Mouse (Mus musculus) MEL (cell line): ENCODE measurements around the gene Gm28035. TPM values are rescaled to one million over a fixed set of nuclear protein-coding genes. Genes with fewer than 3 reads are reported as not detected.

Source experiments
- DNase-seq: peaks from one replicate; pipeline ENCODE4 v3.0.0; 2011; ENCODE audit warnings: low read depth, low spot score
- H3K27ac ChIP-seq: 2 replicates; pipeline ENCODE4 v1.5.1; 2012; ENCODE audit warnings: low read depth, mild to moderate bottlenecking, control low read depth, low read length, moderate library complexity; ENCODE audit not compliant: control insufficient read depth
- H3K27me3 ChIP-seq, 2 experiments: fragments of 150-350 bp in 1 of 2; sonication (generic) in 1 of 2; 2 replicates each; pipeline ENCODE4 v1.6.1; 2012; ENCODE audit warnings: low read length in 2 of 2, mild to moderate bottlenecking in 2 of 2, improper control_type of control experiment in 1 of 2, moderate library complexity in 1 of 2; ENCODE audit not compliant: insufficient read depth in 2 of 2, control insufficient read depth in 1 of 2
- H3K36me3 ChIP-seq, 2 experiments: 2 replicates each; pipeline ENCODE4 v1.6.1; 2012 to 2014; ENCODE audit warnings: low read length in 2 of 2, improper control_type of control experiment in 1 of 2, inconsistent platforms in 1 of 2, mild to moderate bottlenecking in 1 of 2; ENCODE audit not compliant: insufficient read depth in 2 of 2, control insufficient read depth in 1 of 2
- H3K4me1 ChIP-seq, 2 experiments: fragments of 150-350 bp in 1 of 2; sonication (generic) in 1 of 2; 2 replicates each; pipeline ENCODE4 v1.6.1; 2012; ENCODE audit warnings: low read length in 2 of 2, improper control_type of control experiment in 1 of 2, mild to moderate bottlenecking in 1 of 2; ENCODE audit not compliant: insufficient read depth in 2 of 2, control insufficient read depth in 1 of 2
- H3K4me3 ChIP-seq, 2 experiments: fragments of 150-350 bp in 1 of 2; sonication (generic) in 1 of 2; 2 replicates each; pipeline ENCODE4 v1.5.1; 2012; ENCODE audit warnings: low read depth in 2 of 2, low read length in 2 of 2, mild to moderate bottlenecking in 2 of 2, moderate library complexity in 2 of 2, control low read depth in 1 of 2, improper control_type of control experiment in 1 of 2; ENCODE audit not compliant: control insufficient read depth in 1 of 2, insufficient read depth in 1 of 2
- H3K79me2 ChIP-seq: 2 replicates; pipeline ENCODE4 v1.6.1; 2012; ENCODE audit warnings: mild to moderate bottlenecking, low read length, moderate library complexity; ENCODE audit not compliant: control insufficient read depth, poor library complexity, insufficient read depth
- H3K9ac ChIP-seq: 2 replicates; pipeline ENCODE4 v1.6.1; 2012; ENCODE audit warnings: low read depth, mild to moderate bottlenecking, control low read depth, low read length, moderate library complexity; ENCODE audit not compliant: control insufficient read depth, poor library complexity, severe bottlenecking
- H3K9me3 ChIP-seq: fragments of 150-350 bp; sonication (generic); replicated peaks from 2 replicates; pipeline ENCODE4 v1.6.1; 2012; ENCODE audit warnings: mild to moderate bottlenecking, low read length, improper control_type of control experiment, moderate library complexity; ENCODE audit not compliant: insufficient read depth
- BHLHE40 ChIP-seq: IDR thresholded peaks from 2 replicates; pipeline ENCODE4 v1.6.1; 2012; ENCODE audit warnings: low read depth, mild to moderate bottlenecking, inconsistent platforms, low read length, improper control_type of control experiment, borderline replicate concordance
- CHD1 ChIP-seq: IDR thresholded peaks from 2 replicates; pipeline ENCODE4 v1.6.1; 2012; ENCODE audit warnings: low read depth, mild to moderate bottlenecking, inconsistent platforms, low read length, improper control_type of control experiment
- E2F4 ChIP-seq: IDR thresholded peaks from 2 replicates; pipeline ENCODE4 v1.6.1; 2011; ENCODE audit warnings: low read depth, low read length, improper control_type of control experiment, borderline replicate concordance
- ETS1 ChIP-seq: IDR thresholded peaks from 2 replicates; pipeline ENCODE4 v1.6.1; 2012; ENCODE audit warnings: low read depth, mild to moderate bottlenecking, inconsistent platforms, low read length, improper control_type of control experiment, moderate library complexity
- GABPA ChIP-seq: IDR thresholded peaks from 2 replicates; pipeline ENCODE4 v1.6.1; 2012; ENCODE audit warnings: low read depth, mild to moderate bottlenecking, inconsistent platforms, low read length, improper control_type of control experiment, moderate library complexity
- KAT2A ChIP-seq: conservative IDR thresholded peaks from 2 replicates; pipeline ENCODE4 v1.6.1; 2012; ENCODE audit warnings: low read depth, low read length, improper control_type of control experiment, inconsistent platforms
- MAZ ChIP-seq: IDR thresholded peaks from 2 replicates; pipeline ENCODE4 v1.6.1; 2012; ENCODE audit warnings: low read depth, mild to moderate bottlenecking, inconsistent platforms, low read length, improper control_type of control experiment
- MYB ChIP-seq: IDR thresholded peaks from 2 replicates; pipeline ENCODE4 v1.6.1; 2011; ENCODE audit warnings: mild to moderate bottlenecking, low read depth, low read length, improper control_type of control experiment
- NRF1 ChIP-seq: IDR thresholded peaks from 2 replicates; pipeline ENCODE4 v1.6.1; 2014; ENCODE audit warnings: low read depth, mild to moderate bottlenecking, inconsistent platforms, low read length, improper control_type of control experiment, moderate library complexity; ENCODE audit not compliant: poor library complexity, insufficient read depth, severe bottlenecking
- POLR2A ChIP-seq, 2 experiments: IDR thresholded peaks; 2 replicates each; pipeline ENCODE4 v1.6.1; 2011 to 2012; ENCODE audit warnings: low read length in 2 of 2, mild to moderate bottlenecking in 2 of 2, control low read depth in 1 of 2, improper control_type of control experiment in 1 of 2, low read depth in 1 of 2, moderate library complexity in 1 of 2; ENCODE audit not compliant: control insufficient read depth in 1 of 2, insufficient read depth in 1 of 2, poor library complexity in 1 of 2
- POLR2AphosphoS2 ChIP-seq: IDR thresholded peaks from 2 replicates; pipeline ENCODE4 v1.6.1; 2011; ENCODE audit warnings: low read length, improper control_type of control experiment
- POLR2AphosphoS5 ChIP-seq: IDR thresholded peaks from 2 replicates; pipeline ENCODE4 v1.6.1; 2012; ENCODE audit warnings: low read depth, borderline replicate concordance, mild to moderate bottlenecking, inconsistent platforms, low read length, moderate library complexity, mixed read lengths
- RAD21 ChIP-seq: IDR thresholded peaks from 2 replicates; pipeline ENCODE4 v1.6.1; 2011; ENCODE audit warnings: mild to moderate bottlenecking, low read depth, low read length, improper control_type of control experiment
- UBTF ChIP-seq: IDR thresholded peaks from 2 replicates; pipeline ENCODE4 v1.6.1; 2012; ENCODE audit warnings: low read depth, mild to moderate bottlenecking, inconsistent platforms, low read length, improper control_type of control experiment, moderate library complexity, borderline replicate concordance; ENCODE audit not compliant: insufficient read depth
- USF2 ChIP-seq, 2 experiments: IDR thresholded peaks; 2 replicates each; pipeline ENCODE4 v1.6.1; 2011 to 2012; ENCODE audit warnings: improper control_type of control experiment in 2 of 2, low read length in 2 of 2, borderline replicate concordance in 1 of 2, inconsistent platforms in 1 of 2, low read depth in 1 of 2, mild to moderate bottlenecking in 1 of 2; ENCODE audit not compliant: insufficient read depth in 1 of 2
- ZNF384 ChIP-seq: IDR thresholded peaks from 2 replicates; pipeline ENCODE4 v1.6.1; 2012; ENCODE audit warnings: low read depth, mild to moderate bottlenecking, inconsistent platforms, low read length, improper control_type of control experiment
- polyA plus RNA-seq, 2 experiments: library from polyadenylated mRNA; stranded (reverse) in 1 of 2; unstranded in 1 of 2; fragments of >175 nt in 1 of 2; fragments of >200 nt in 1 of 2; gene quantifications; 2 replicates each; pipeline versions ENCODE4 v1.2.1 to v1.2.4; 2012; ENCODE audit warnings: low replicate concordance in 2 of 2, low read depth in 1 of 2; ENCODE audit not compliant: insufficient read length in 2 of 2, insufficient read depth in 1 of 2, missing spikeins in 1 of 2
- total RNA-seq: library from RNA; depleted of rRNA; stranded (reverse); fragments of 300-350 nt; gene quantifications from 2 replicates; pipeline ENCODE4 v1.2.3, GENCODE M21; 2012; rRNA removed

The Gm28035 gene
- total and polyA plus RNA-seq, 3 experiments: 0.26 TPM; not detected in 2

GRCm38 (mm10) chr2:30328791-30329190 lies 88.4 kb downstream of the Gm28035 start:
- Histone ChIP-seq H3K79me2 (no peaks in the 10 kb centered on the region), H3K27ac (no peak overlapping the region), H3K4me3 (no peak overlapping the region), H3K9ac (no peak overlapping the region), H3K4me1 (no peaks in the 10 kb centered on the region), H3K27me3 (no peaks in the 10 kb centered on the region), H3K9me3 (no peaks in the 10 kb centered on the region), H3K36me3 (peaks cover 0 to 17% of the 10 kb centered on the region in 2 experiments; a peak in 2 of 4 replicates)
- TF ChIP-seq MAZ: no peak
- no peak for TF ChIP-seq RAD21
- TF ChIP-seq USF2 (IDR thresholded peaks at IDR 0.05; ENCODE audit: borderline replicate concordance in 1 of 2, insufficient read depth in 1 of 2, low read depth in 1 of 2, low read length in 2 of 2): no peak
- no peak for TF ChIP-seq POLR2A (IDR thresholded peaks at IDR 0.05; ENCODE audit: control insufficient read depth in 1 of 2, insufficient read depth in 1 of 2, low read depth in 1 of 2, low read length in 2 of 2, poor library complexity in 1 of 2)
- TF ChIP-seq BHLHE40: no peak
- no peak for TF ChIP-seq POLR2AphosphoS2
- TF ChIP-seq POLR2AphosphoS5: no peak
- TF ChIP-seq UBTF: no peak
- TF ChIP-seq MYB: no peak
- TF ChIP-seq ZNF384: no peak
- no peak for TF ChIP-seq CHD1
- no peak for TF ChIP-seq GABPA
- no peak for TF ChIP-seq E2F4
- TF ChIP-seq ETS1: no peak
- no peak for TF ChIP-seq NRF1
- no peak for TF ChIP-seq KAT2A
- no peak for DNase-seq

Other genes starting within 250 kb of the Gm28035 start
- 49.3 and 53.1 TPM in 2 replicates for gene Wdr34, start 191.7 kb upstream of the Gm28035 start, total RNA-seq
- 10 to 100 TPM in 1 of 2 experiments, not detected in 1; 78.3 TPM for gene Wdr34, start 191.7 kb upstream of the Gm28035 start, polyA plus RNA-seq
- 580 and 633 TPM in 2 replicates for gene Set, start 183.2 kb upstream of the Gm28035 start, total RNA-seq
- gene Set, start 183.2 kb upstream of the Gm28035 start, polyA plus RNA-seq: 100 to 1,000 TPM; 250 to 973 TPM
- gene Pkn3, start 162.9 kb upstream of the Gm28035 start, total RNA-seq: 2.0 and 2.9 TPM in 2 replicates
- gene Pkn3, start 162.9 kb upstream of the Gm28035 start, polyA plus RNA-seq: 1 to 10 TPM in 1 of 2 experiments, not detected in 1; 5.8 TPM
- 22.6 and 25.1 TPM in 2 replicates for gene Zdhhc12, start 146.9 kb upstream of the Gm28035 start, total RNA-seq
- gene Zdhhc12, start 146.9 kb upstream of the Gm28035 start, polyA plus RNA-seq: 10 to 100 TPM in 1 of 2 experiments, not detected in 1; 42.1 TPM
- gene Zer1, start 116.0 kb upstream of the Gm28035 start, total RNA-seq: 3.9 and 4.3 TPM in 2 replicates
- gene Zer1, start 116.0 kb upstream of the Gm28035 start, polyA plus RNA-seq: 10 to 100 TPM in 1 of 2 experiments, not detected in 1; 14.0 TPM
- gene Tbc1d13, start 106.8 kb upstream of the Gm28035 start, total RNA-seq: 49.1 and 62.4 TPM in 2 replicates
- 10 to 100 TPM in 1 of 2 experiments, not detected in 1; 78.5 TPM for gene Tbc1d13, start 106.8 kb upstream of the Gm28035 start, polyA plus RNA-seq
- gene Endog, start 69.1 kb upstream of the Gm28035 start, total RNA-seq: 27.2 and 27.9 TPM in 2 replicates
- 10 to 100 TPM in 1 of 2 experiments, not detected in 1; 19.4 TPM for gene Endog, start 69.1 kb upstream of the Gm28035 start, polyA plus RNA-seq
- gene Spout1, start 62.1 kb upstream of the Gm28035 start, total RNA-seq: 68.0 and 83.6 TPM in 2 replicates
- 100 to 1,000 TPM; 103 to 220 TPM for gene Spout1, start 62.1 kb upstream of the Gm28035 start, polyA plus RNA-seq
- gene Kyat1, start 34.7 kb upstream of the Gm28035 start, total RNA-seq: 9.5 and 10.3 TPM in 2 replicates
- gene Kyat1, start 34.7 kb upstream of the Gm28035 start, polyA plus RNA-seq: 10 to 100 TPM in 1 of 2 experiments, not detected in 1; 14.9 TPM
- gene Lrrc8a, start 2.9 kb upstream of the Gm28035 start, total RNA-seq: 7.2 and 8.3 TPM in 2 replicates
- gene Lrrc8a, start 2.9 kb upstream of the Gm28035 start, polyA plus RNA-seq: 1 to 10 TPM in 1 of 2 experiments, not detected in 1; 6.9 TPM
- gene Phyhd1, start 25.6 kb downstream of the Gm28035 start, total RNA-seq: 0.19 TPM in 1 of 2 replicates, not detected in the other
- 1 to 10 TPM in 1 of 2 experiments, not detected in 1; 1.6 TPM for gene Phyhd1, start 25.6 kb downstream of the Gm28035 start, polyA plus RNA-seq
- gene Gm28038, start 40.5 kb downstream of the Gm28035 start, total RNA-seq: not detected in 2 replicates
- not detected for gene Gm28038, start 40.5 kb downstream of the Gm28035 start, polyA plus RNA-seq
- gene Dolk, start 45.8 kb downstream of the Gm28035 start, total RNA-seq: 13.7 and 21.7 TPM in 2 replicates
- gene Dolk, start 45.8 kb downstream of the Gm28035 start, polyA plus RNA-seq: 10 to 100 TPM in 1 of 2 experiments, not detected in 1; 18.5 TPM
- gene Nup188, start 45.8 kb downstream of the Gm28035 start, total RNA-seq: 58.6 and 63.2 TPM in 2 replicates
- 100 to 1,000 TPM in 1 of 2 experiments, not detected in 1; 119 TPM for gene Nup188, start 45.8 kb downstream of the Gm28035 start, polyA plus RNA-seq
- gene Sh3glb2, start 118.8 kb downstream of the Gm28035 start, total RNA-seq: 38.5 and 48.0 TPM in 2 replicates
- 10 to 100 TPM in 1 of 2 experiments, not detected in 1; 60.1 TPM for gene Sh3glb2, start 118.8 kb downstream of the Gm28035 start, polyA plus RNA-seq
- gene Miga2, start 123.7 kb downstream of the Gm28035 start, total RNA-seq: 15.3 and 25.8 TPM in 2 replicates
- 10 to 100 TPM in 1 of 2 experiments, not detected in 1; 20.3 TPM for gene Miga2, start 123.7 kb downstream of the Gm28035 start, polyA plus RNA-seq
- 24.6 and 28.0 TPM in 2 replicates for gene Dolpp1, start 151.7 kb downstream of the Gm28035 start, total RNA-seq
- gene Dolpp1, start 151.7 kb downstream of the Gm28035 start, polyA plus RNA-seq: 10 to 100 TPM in 1 of 2 experiments, not detected in 1; 37.5 TPM
- gene Crat, start 175.2 kb downstream of the Gm28035 start, total RNA-seq: 22.0 and 23.9 TPM in 2 replicates
- 10 to 100 TPM in 1 of 2 experiments, not detected in 1; 93.9 TPM for gene Crat, start 175.2 kb downstream of the Gm28035 start, polyA plus RNA-seq
- gene Ptpa, start 175.5 kb downstream of the Gm28035 start, total RNA-seq: 139 and 159 TPM in 2 replicates
- 100 to 1,000 TPM in 1 of 2 experiments, not detected in 1; 382 TPM for gene Ptpa, start 175.5 kb downstream of the Gm28035 start, polyA plus RNA-seq
- not detected in 2 replicates for gene Ier5l, start 233.7 kb downstream of the Gm28035 start, total RNA-seq
- under 1 TPM in 1 of 2 experiments, not detected in 1; 0.06 TPM for gene Ier5l, start 233.7 kb downstream of the Gm28035 start, polyA plus RNA-seq